Mouse (Mus musculus) ES-E14 (cell line): Measurements from ENCODE around the gene Vsig10.
A peak's percentile ranks its signal among the peaks of the same experiment; 100 is the strongest.

Source experiments
- HCFC1 ChIP-seq: IDR thresholded peaks from 2 replicates; pipeline ENCODE4 v1.6.1; 2012; ENCODE audit warnings: low read length, inconsistent platforms, borderline replicate concordance; ENCODE audit not compliant: insufficient read depth
- MAFK ChIP-seq: IDR thresholded peaks from 2 replicates; pipeline ENCODE4 v1.6.1; 2014; ENCODE audit warnings: mild to moderate bottlenecking, low read depth, low read length, inconsistent platforms; ENCODE audit not compliant: insufficient read depth
- ZC3H11A ChIP-seq: IDR thresholded peaks from 2 replicates; pipeline ENCODE4 v1.6.1; 2012; ENCODE audit warnings: low read depth, mild to moderate bottlenecking, inconsistent platforms, low read length, borderline replicate concordance

GRCm38 (mm10) chr5:117360228-117360515 is 41.3 kb downstream of the Vsig10 start:
- no peak for TF ChIP-seq ZC3H11A
- TF ChIP-seq MAFK: 0 out of 2 replicates have a peak, but pooled peaks have one; percentile 35
- TF ChIP-seq HCFC1: no peak
